Mouse (Mus musculus) layer of hippocampus, adult 9-10 months (tissue): ENCODE data around the gene AW011738.

Source experiments
- DNase-seq: peaks from one replicate; pipeline ENCODE4 v3.0.0; 2022; ENCODE audit warnings: low spot score

The AW011738 gene

DNA sequence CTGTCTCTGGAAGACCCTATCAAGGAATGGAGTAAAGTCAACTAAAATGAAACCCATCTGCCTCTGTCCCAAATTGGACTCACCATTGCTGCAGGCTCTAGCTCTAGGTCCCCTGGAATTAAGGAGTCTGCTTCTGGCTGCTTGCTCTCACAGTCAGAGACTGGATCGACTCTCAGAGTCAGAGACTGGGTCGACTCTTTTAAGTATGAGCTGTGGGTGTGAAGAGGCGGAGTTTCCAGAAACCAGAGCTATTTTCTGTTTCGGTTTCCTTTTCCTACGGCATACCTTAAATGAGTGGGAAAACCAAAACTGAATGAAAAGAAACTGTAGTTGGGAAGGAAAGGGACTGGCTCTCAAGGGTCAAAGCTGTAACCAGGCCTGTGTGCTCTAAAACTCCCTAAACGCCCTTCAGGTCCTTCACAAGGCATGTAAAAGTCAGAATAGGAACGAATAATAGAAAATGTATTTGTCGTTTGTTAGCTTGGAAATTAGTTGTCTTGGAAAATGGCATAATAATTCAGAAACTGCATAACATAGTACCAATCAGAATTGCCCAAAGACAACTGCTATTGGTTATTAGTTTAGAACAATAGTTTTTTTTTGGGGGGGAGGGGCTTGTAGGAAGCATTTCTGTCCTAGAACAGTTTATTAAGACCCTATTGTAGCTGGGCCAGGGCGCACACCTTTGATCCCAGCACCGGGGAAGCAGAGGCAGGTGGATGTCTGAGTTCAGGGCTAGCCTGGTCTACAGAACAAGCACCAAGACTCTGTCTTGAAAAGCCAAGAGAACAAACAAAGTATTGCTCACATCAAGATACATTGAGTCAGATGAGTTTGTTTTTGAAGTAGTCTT lies 2.3 kb upstream of the AW011738 start, which contains the start of gene Isg15:
TSS of gene Isg15 (minus strand) at position 196 of the 853 bp plus-strand sequence.
- DNase-seq, result no peak

DNA sequence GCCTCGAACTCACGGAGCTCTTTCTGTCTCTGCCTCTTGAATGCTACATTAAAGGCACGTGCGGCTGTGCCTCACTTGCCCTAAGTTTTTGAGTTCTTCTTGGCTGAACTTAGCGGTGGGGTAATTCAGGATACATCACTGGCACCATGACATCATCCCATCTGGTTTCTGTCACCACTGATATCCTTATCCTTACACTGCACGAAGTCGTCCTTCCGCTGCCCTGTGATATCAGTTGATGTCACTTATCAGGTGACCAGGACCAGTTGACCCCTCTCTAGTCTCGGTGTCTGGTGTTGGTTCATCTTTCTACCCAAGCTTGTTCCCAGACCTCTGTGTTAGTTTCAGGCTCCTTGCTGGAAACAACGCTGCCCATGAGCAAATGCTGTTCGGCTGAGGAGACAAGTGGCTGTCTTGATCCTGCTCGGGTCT lies 626 bp upstream of the AW011738 start:
- no peak for DNase-seq

DNA sequence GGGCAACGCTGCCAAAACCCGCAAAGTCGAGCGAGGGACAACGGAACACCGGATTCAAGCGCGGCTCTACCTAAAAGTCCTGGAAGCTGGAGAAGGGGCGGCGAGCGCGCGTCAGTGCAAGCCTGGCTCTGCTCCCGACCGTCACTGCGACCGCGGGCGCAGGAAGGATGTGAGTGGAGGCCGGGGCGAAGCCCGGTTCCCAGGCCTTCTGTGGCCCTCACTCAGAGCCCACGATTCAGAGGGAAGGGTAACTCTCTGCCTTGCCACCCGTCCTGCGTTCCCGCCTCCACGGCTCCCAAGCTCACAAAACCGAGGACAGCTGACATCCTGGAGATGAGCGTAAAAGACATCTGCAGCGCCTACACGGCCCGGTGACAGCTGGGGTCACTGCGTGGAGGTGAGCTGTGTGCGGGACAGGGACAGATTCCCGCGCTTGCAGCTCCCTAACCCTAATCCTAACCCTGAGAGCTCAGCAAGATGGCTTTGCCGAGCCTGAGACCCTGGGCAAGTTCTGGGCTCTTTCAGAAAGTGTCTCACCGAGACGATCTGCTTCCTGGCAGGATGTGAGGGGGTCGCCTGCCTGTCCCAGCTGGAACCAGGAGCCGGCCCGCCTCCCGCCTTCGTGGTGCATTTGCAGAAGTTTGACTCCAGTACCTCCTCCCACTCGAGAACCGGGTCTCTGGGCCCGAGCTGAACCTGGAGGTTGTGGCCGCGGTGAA lies 468 bp downstream of the AW011738 start:
- no peak for DNase-seq

DNA sequence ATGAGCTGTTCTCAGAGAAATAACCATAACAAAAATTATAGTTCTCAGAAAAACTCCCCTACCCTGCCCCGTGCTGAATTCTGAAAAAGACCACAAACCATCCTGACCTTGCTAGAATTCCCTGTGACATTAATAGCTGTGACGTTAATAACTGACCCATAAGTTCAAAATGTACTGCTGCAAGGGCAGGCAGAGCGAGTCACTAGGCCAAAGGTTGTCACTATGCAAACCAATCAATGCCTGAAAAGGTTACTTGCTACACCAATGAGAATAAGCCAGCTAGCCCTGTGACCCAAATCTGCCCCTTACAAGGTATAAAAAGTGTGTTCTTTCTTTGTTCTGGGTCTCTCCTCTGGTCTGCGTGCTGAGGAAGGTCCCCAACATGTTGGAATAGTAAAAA lies 5.8 kb downstream of the AW011738 start:
- no peak for DNase-seq

DNA sequence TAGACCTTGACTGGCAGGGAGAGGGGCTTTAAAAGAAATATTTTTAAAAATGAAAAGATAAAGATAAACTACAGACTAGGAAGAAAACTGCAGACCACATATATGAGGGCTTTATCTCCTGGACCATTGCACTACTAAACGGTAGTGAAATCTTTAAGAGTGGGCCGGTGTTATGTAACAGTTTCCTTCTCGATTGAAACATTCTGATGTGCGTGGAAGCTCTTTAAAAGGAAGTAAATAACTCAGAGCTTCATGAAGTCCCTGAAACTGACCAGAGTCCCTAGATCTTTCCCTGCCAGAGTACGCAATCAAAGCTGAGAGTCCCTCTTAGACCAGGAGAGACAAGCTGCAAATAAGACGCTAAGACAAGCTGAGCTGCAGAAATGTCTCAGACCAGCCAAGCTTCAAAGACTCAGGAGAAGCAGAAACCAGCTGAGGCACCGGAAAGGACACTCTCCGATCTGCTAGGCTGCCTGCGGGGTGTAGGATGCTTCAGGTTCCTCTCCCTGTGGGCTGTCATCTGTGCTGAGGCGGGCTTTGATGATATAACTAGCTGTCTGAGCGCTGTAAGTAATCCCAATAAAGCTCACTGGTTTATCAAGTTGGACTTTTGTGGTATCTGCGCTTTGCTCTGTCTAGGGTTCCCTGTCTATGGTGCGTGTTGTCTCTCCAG lies 7.0 kb downstream of the AW011738 start:
- no peak for DNase-seq

DNA sequence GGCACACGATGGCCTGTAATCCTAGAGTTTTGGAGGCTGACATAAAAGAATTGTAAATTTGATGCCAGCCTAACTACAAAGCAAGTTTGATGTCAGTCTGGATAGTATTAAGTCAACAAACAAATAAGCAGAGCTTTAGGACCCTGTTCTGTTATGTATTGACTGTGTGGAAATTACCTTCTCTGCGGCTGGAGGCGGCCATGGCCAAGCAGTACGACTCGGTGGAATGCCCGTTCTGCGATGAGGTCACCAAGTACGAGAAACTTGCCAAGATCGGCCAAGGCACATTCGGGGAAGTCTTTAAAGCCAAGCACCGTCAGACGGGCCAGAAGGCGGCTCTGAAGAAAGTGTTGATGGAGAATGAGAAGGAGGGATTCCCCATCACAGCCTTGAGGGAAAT lies 10.0 kb downstream of the AW011738 start:
- DNase-seq, result no peak

DNA sequence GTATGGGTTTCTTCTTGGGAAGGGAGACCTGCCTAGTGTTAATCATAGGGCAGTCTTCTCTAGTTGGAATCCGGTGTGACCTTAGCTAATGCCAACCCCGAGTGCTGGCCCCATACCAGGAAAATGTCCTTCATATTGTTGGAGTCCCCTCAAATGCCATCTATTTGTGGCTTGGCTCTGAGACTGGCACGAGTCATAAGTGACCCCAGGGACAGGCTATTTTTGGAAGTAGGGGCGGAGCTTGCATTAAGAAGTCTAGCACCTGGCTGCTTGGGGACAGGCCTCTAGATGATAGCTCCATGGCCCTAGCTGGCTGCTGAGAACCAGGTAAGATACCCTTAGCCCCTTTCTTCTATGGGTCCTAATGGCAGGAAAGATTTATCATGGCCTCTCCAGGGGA lies 12.5 kb downstream of the AW011738 start, which contains the start of gene Perm1:
TSS of gene Perm1 (plus strand) at position 220 of the 400 bp plus-strand sequence.
- DNase-seq, result no peak

DNA sequence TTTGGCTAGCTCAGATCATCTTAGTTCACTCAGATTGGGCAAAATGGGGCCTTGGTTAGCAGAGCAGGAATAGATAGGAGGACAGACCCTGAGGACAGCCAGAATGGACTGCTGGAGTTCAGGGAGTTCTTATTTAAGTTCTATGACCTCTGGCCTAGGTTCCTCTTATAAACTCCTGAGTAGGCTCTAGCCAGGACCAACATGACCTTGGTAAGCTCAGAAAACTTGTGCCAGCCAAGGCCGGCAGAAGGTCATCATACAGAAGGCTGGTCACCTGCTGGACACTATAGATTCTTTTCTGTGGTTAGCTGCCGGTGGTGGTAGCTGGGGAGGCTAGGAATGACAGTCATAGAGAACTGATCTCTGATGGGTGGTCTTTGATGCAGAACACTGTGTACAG lies 13.1 kb downstream of the AW011738 start:
- no peak for DNase-seq

DNA sequence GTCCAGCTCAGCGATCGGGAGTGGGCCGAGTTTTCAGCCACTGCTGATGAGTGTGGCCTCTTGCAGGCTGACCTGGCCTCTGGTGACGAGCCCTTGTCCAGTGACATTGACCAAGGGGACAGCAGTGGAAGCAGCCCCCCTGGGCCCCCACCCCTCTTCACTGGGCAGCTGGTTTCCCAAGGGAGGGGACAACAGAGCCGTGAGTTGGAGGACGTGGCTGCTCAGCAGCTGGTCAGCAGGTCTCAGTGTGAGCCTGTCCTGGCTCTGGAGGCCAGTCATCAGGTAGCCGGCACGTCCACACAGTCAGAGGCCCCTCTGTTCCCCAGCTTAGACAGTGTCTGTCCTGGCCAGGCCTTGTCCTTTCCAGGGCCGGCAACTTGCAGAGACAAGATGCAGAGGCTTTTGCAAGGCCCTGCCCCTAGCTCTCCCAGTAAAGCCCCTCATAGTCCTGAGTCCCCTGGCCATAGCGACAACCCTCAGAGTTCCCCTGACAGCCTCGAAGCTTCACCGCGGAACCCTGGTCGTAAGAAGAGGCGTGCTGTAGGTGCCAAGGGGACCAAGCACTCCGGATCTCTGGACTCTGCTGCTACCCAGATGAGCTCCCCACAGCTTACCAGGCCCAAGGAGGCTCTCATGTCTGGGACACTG lies 14.0 kb downstream of the AW011738 start:
- DNase-seq, result no peak

DNA sequence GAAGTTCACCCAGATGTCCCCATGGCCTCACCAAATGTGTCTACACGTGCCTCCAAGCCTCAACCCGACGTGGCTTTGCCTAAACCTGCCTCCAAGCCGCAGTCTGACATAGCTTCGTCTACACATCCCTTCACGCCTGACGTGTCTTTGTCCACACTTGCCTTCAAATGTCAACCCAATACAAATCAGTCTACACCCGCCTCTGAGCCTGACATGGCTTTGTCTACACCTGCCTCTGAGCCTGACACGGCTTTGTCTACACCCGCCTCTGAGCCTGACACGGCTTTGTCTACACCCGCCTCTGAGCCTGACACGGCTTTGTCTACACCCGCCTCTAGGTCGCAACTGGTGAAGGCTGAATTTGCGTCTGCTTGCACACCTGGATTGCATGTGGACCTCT lies 14.7 kb downstream of the AW011738 start:
- DNase-seq, result no peak

DNA sequence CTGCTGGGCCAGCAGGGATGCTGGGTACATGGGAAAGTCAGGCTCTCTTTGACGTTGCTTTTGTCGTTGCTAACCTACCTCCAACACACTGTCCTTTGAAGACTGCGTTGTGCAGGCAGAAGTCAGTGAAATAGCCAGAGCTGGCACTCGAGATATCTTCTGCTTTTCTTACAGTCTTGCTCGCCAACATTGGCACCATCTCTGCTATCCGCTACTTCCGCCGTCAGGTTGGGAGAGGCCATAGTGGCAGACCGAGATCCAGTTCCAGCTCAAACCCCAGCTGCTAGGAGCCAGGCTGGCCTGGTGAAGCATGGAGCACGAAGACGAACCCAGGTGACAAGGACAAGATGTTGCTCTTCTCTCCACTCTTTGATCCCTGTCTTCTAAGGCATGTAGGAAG lies 16.8 kb downstream of the AW011738 start:
- DNase-seq, result no peak

DNA sequence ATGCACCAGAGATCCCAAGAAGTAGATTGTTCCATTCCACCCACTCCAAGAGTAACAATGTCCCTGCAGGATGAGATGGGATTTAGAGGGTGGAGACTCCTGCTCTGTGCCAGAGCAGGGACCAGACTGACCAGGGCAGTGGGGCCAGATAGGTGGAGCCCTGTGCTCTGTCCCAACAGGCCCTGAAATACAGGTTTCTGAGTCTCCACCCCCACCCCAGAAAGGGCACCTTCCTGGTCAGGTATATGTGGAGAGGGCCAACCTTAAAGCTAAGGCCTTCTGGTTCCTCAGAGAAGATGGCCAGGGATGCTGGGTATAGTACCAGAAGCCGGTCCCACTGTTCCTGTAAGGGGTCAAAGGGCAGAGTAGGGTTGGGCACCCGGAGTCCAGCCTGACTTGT lies 21.2 kb downstream of the AW011738 start:
- DNase-seq, result no peak

DNA sequence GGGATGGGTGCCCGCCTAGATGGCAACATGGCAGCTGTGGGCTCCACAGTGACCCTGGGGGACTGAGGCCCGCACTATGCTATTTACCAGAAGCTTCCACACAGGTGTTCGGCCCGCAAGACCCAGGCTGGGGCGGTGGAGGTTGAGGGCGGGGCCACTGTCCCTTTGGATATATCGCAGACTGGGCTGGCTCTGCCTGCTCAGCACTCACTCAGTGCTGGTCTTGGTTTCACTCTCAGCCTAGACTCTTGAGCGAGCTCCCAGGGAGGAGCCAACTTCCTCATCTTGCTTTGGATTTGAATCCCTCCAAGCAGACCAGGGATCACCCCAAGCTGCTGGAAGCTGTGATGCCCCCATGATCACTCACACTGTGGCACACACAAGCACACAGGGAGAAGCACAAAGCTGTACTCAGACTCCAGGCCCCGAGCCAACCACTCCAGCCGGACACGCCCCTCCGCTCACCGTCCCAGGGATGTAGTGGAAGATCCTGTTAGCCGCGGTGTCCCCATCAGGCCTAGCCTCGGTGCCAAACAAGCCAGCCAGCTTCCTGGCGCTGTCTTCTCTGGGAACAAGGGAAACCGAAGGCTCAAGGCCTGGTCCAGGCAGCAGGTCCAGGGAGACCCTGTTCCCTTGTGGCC lies 24.8 kb downstream of the AW011738 start:
- DNase-seq, result no peak

DNA sequence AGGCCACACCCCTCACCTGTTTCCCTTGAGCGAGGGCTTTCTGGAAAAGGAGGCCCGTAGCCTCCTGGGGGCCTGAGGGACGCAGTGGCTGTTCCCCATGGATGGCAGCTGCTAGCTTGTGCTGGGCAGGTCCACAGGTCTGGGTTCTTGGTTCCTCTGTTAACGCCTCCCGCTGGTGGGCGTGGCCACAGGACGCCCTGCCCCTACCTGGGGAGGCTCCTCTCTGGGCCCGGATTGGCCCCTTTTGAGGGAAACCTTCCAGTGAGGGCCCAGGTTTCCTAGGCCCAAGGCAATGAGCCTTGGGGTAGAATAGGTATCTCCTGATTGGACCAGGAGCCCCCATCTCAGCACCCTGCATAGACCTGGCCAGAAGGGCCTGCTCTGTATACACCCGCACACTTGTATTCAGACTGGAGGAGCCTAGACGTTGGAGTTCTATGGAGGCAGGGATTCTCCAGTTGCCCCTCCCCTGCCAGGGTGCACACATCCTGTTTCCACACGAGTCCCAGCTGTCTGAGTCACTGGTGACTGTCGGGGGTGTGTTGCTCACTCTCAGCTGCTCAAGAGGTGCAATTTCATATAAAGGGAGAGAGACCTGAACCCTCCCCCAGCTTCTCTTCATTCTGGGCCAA lies 25.4 kb downstream of the AW011738 start:
- DNase-seq, result no peak

DNA sequence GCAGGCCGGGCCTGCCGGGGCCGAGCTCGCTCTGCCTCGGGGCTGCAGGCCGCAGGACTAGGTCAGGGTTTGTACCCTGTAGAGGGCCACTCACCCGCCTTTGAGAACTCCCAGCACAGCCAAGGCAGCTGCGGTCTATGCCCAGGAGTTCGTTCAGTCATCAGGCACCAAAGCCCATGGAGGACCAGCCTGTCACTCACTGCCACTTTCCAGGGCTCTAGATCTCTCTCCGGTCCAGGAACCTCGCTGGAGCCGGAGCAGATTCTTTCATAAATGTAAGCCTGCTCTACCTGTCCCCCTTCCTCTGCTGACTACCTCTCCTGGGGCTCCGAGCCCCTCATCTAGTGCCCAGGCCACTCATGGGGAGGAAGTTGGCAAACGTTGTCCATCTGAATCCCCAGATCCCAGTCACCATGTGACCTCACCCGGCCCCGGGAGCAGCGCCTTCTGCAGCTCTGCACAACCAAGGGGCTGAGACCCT lies 31.0 kb downstream of the AW011738 start:
- no peak for DNase-seq

DNA sequence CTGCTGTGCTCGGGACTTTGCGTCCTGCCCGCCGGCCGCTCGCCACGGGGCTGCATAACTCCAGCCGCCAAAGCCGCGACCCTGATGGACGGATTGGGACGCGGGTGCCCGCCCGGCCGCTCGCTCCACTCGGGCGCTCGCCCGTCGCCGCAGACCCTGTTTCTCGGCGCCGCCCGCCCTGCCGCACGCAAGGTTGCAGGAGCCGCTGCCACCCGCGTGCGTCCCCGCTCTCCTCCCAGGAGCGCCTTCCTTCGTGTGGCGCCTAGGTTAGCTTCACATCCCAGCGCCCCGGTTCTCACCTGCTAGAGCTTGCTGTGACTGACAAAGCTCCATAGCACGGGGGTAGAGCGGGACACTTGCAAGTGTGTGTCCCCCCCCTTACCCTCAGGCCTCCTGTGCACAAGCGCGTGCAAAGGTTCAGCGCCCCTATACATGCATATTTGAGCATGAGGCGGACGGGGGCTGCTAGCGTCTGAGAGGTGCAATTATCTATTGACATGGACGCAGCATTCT lies 31.7 kb downstream of the AW011738 start, which contains the start of gene Plekhn1:
TSS of gene Plekhn1 (minus strand) at position 157 of the 513 bp plus-strand sequence.
- DNase-seq, result no peak

DNA sequence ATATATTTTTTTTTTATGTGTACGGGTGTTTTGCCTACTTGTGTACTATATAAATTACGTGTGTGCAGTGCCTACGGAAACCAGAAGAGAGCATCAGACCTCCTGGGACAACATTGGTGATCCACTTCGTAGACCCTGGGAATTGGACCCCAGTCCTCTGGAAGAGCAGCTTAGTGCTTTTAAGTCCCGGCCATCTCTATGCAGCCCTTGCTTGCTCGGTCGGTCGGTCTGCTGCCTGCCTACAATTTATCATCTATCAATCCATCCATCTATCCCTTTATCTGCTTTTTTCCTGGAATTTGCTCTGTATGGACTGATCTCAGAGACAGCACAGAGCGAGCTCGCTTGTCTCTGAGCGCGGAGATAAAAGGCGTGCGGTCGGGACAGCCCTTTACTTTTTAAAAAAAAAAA lies 32.3 kb downstream of the AW011738 start:
- DNase-seq, result no peak

DNA sequence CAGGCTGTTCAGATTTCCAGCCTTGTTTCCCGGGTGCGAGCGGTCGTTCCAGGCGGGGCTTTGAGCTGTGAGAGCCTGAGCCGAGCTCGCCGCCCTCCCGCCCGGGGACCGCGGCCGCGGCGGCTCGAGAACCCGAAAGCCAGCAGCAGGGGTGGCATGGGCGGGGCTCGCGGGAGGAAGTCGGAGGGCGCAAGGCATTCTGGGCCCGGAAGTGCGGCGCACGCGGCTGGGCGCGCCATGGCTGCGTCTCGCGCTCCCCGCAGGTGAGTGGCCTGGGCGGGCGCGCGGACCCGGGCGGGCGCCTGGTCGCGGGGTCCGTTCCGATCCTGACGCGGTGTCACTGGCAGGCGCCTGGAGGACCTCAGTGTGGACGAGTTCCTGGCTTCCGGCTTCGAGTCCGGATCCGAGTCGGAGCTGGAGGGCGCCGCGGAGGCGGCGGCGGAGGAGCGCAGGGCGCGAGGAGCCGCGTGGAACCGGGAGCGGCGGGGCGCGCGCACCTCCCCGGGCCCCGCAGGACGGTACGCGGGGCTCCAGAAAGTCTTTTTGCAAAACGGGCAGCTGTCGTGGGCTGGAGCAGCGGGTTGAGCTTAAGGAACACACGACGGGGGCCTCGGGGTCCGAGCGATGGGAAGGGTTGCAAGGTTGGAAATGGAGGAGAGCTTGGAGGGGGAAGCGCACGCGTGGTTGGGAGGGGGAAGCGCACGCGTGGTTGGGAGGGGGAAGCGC lies 32.9 kb downstream of the AW011738 start, which contains the start of gene Noc2l:
TSS of gene Noc2l (plus strand) at position 203 of the 726 bp plus-strand sequence.
- DNase-seq, result peak; percentile 33

DNA sequence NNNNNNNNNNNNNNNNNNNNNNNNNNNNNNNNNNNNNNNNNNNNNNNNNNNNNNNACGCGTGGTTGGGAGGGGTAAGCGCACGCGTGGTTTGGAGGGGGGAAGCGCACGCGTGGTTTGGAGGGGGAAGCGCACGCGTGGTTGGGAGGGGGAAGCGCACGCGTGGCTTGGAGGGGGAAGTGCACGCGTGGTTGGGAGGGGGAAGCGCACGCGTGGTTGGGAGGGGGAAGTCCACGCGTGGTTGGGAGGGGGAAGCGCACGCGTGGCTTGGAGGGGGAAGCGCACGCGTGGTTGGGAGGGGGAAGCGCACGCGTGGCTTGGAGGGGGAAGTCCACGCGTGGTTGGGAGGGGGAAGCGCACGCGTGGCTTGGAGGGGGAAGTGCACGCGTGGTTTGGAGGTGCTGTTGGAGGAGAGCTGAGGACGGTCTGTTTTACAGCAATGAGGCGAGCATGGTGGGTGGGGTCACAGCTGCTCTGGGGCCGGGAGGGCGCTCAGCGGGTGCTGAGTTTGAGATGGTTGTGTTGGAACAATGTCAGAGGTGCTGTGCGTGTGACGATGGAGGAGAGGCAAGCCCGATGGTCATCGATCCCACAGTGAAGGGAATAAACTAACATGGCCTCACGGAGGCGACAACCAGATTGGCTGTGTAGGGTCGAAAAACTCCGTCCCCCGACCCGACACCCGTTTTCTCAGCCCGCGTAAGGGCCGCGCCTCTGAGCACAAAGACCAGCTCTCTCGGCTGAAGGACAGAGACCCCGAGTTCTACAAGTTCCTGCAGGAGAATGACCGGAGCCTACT lies 33.7 kb downstream of the AW011738 start:
- no peak for DNase-seq
